Mouse (Mus musculus): ENCODE data around the gene Tsc2. TPM values are rescaled to one million over a fixed set of nuclear protein-coding genes. Genes with fewer than 3 reads are reported as not detected.

Tsc2 gene
- total and polyA plus RNA-seq, 3 experiments, result 9.1 to 69.8 (median 35.2) TPM

DNA sequence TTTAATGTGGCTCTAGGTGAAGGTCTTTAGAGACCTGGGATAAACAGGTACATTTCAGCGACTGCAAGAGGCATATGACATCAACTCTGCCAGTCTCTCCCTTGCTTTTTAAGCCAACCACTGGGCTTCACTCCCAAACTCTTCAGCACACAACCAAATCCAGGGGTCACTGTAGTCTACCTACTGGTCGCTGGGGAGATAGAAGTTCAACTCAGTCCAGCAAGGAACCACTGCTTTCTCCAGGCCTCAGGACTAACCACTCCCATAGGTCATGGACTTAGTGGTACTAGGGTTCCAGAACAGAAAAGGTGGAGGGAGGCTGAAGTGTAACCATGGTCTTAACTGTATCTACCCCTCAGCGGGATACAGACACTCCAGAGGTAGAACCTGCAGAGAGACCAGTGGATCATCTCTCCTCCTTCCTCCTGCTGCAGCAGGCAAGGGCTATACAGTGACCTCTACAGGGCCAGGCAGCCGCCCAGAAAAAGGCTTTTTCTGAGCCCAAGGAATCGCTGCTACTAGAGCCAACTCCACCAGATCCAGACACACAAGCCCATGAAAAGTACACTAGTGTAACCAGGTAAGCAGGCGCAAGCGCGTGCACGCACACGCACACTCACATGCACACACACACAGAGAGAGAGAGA, 16.4 kb upstream of the Tsc2 start:
- H3K4me2 ChIP-seq (ENCODE audit: insufficient read depth, low read depth, poor library complexity, severe bottlenecking), result no peak overlapping the region
- H3K79me2 ChIP-seq (replicated peaks; ENCODE audit: control insufficient read depth, extremely low read depth, insufficient read depth, poor library complexity, severe bottlenecking), result no peaks in the 10 kb centered on the region
- in situ Hi-C loops (cut with MboI; ENCODE audit: low pct_ligation_motif_present, low pct_unique_long_range_greater_than_20kb, low sequenced_read_pairs), result no loop called here
- peaks cover 12 to 34% of the 10 kb centered on the region in 2 experiments for H3K4me1 ChIP-seq (ENCODE audit: control insufficient read depth in 1 of 2, insufficient read depth in 2 of 2)
- DNase-seq (ENCODE audit: extremely low read depth), result no peak
- dilution Hi-C loops (cut with MboI; ENCODE audit: extremely low pct_ligation_motif_present, extremely low pct_unique_long_range_greater_than_20kb, low sequenced_read_pairs), result no loop called here
- H3K36me3 ChIP-seq (replicated peaks in 1 of 2; ENCODE audit: control insufficient read depth in 1 of 2, insufficient read depth in 1 of 2, low read length in 1 of 2), result no peaks in the 10 kb centered on the region
- TF ChIP-seq POLR2A (IDR thresholded peaks at IDR 0.05; ENCODE audit: low read depth, low read length), result no peak
- TF ChIP-seq CTCF (conservative IDR thresholded peaks at IDR 0.05 in 1 of 2, IDR thresholded peaks at IDR 0.05 in 1 of 2; ENCODE audit: low read depth in 2 of 2, low read length in 2 of 2), result peak in 1 of 2 experiments; percentile 21; a peak in 1 of 4 replicates
- TF ChIP-seq MEF2A (IDR thresholded peaks at IDR 0.05; ENCODE audit: borderline replicate concordance, low read depth, low read length), result no peak
- no peak for TF ChIP-seq IRF4 (IDR thresholded peaks at IDR 0.05; ENCODE audit: low read depth, low read length)
- peaks cover 28% of the 10 kb centered on the region for H3K27me3 ChIP-seq (replicated peaks)
- H3K9me3 ChIP-seq (replicated peaks; ENCODE audit: low read length), result no peaks in the 10 kb centered on the region
- H3K27ac ChIP-seq (ENCODE audit: insufficient read depth, low read depth), result no peak overlapping the region
- no peak overlapping the region for H3K4me3 ChIP-seq (replicated peaks in 1 of 3; ENCODE audit: low read depth in 2 of 3, low read length in 2 of 3, poor library complexity in 1 of 3)
- no peak overlapping the region for H3K9ac ChIP-seq (ENCODE audit: insufficient read depth, low read depth)

DNA sequence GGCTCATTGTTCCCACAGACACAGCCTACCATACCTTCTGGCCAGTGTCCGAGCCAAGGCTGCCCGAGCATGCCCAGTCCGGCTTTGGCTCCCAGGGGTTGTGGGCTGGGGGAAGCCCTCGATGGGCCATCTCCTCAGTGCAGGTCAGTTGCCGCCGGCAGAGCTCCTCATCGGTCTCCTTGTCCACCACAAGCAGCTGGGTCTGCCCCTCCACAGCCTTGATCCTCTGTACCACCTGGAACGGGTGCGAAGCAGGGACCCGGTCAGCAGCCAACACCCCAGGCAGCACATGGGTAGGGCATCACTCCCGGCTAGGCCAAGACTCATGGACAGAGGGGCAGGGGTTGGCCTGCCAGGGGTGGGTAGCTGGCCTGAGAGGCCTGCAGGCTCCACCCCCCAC, 15.1 kb upstream of the Tsc2 start:
- Histone ChIP-seq H3K4me3 (replicated peaks in 1 of 3; ENCODE audit: low read depth in 2 of 3, low read length in 2 of 3, poor library complexity in 1 of 3) (no peak overlapping the region), H3K27ac (ENCODE audit: insufficient read depth, low read depth) (no peak overlapping the region), H3K9ac (ENCODE audit: insufficient read depth, low read depth) (no peak overlapping the region), H3K4me2 (ENCODE audit: insufficient read depth, low read depth, poor library complexity, severe bottlenecking) (no peak overlapping the region), H3K79me2 (replicated peaks; ENCODE audit: control insufficient read depth, extremely low read depth, insufficient read depth, poor library complexity, severe bottlenecking) (no peaks in the 10 kb centered on the region), H3K4me1 (ENCODE audit: control insufficient read depth in 1 of 2, insufficient read depth in 2 of 2) (peaks cover 12 to 45% of the 10 kb centered on the region in 2 experiments), H3K9me3 (replicated peaks; ENCODE audit: low read length) (no peaks in the 10 kb centered on the region), H3K36me3 (replicated peaks in 1 of 2; ENCODE audit: control insufficient read depth in 1 of 2, insufficient read depth in 1 of 2, low read length in 1 of 2) (no peaks in the 10 kb centered on the region), H3K27me3 (replicated peaks) (peaks cover 28% of the 10 kb centered on the region)
- TF ChIP-seq UBTF (IDR thresholded peaks at IDR 0.05; ENCODE audit: low read depth, low read length) (no peak), POLR2A (IDR thresholded peaks at IDR 0.05; ENCODE audit: low read depth, low read length) (no peak), ELF1 (IDR thresholded peaks at IDR 0.05; ENCODE audit: low read depth, low read length) (no peak), RCOR1 (conservative IDR thresholded peaks at IDR 0.05; ENCODE audit: low read depth, low read length) (no peak), MEF2A (IDR thresholded peaks at IDR 0.05; ENCODE audit: borderline replicate concordance, low read depth, low read length) (no peak), TCF12 (IDR thresholded peaks at IDR 0.05; ENCODE audit: low read depth, low read length) (no peak), NELFE (IDR thresholded peaks at IDR 0.05; ENCODE audit: low read depth, low read length) (no peak), MAX (IDR thresholded peaks at IDR 0.05; ENCODE audit: low read length) (no peak), GABPA (IDR thresholded peaks at IDR 0.05; ENCODE audit: insufficient replicate concordance, low read depth, low read length) (no peak), RAD21 (IDR thresholded peaks at IDR 0.05; ENCODE audit: low read depth, low read length) (no peak), ZC3H11A (IDR thresholded peaks at IDR 0.05; ENCODE audit: low read depth, low read length) (no peak)
- no peak for DNase-seq (ENCODE audit: extremely low read depth)
- in situ Hi-C loops (cut with MboI; ENCODE audit: low pct_ligation_motif_present, low pct_unique_long_range_greater_than_20kb, low sequenced_read_pairs), result no loop called here
- dilution Hi-C loops (cut with MboI; ENCODE audit: extremely low pct_ligation_motif_present, extremely low pct_unique_long_range_greater_than_20kb, low sequenced_read_pairs), result no loop called here

DNA sequence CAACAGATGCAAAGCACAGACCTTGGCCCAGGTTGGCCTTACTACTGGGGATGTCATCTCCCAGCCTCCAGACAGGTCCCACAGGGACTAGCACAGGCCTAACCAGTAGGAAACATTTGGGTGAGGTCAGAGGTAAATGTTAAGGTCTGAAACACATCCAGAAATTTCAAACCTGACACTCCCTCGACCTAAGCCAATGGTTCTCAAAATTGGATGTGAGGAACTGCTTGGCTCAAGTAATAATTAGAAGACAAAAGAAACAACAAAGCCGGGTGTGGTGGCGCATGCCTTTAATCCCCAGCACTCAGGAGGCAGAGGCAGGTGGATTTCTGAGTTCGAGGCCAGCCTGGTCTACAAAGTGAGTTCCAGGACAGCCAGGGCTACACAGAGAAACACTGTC, 14.0 kb upstream of the Tsc2 start:
- peaks cover 22% of the 10 kb centered on the region for H3K27me3 ChIP-seq (replicated peaks)
- no peaks in the 10 kb centered on the region for H3K9me3 ChIP-seq (replicated peaks; ENCODE audit: low read length)
- H3K4me1 ChIP-seq (ENCODE audit: control insufficient read depth in 1 of 2, insufficient read depth in 2 of 2), result peaks cover 12 to 46% of the 10 kb centered on the region in 2 experiments
- no peak for TF ChIP-seq CTCF (conservative IDR thresholded peaks at IDR 0.05 in 1 of 2, IDR thresholded peaks at IDR 0.05 in 1 of 2; ENCODE audit: low read depth in 2 of 2, low read length in 2 of 2)
- H3K79me2 ChIP-seq (replicated peaks; ENCODE audit: control insufficient read depth, extremely low read depth, insufficient read depth, poor library complexity, severe bottlenecking), result no peaks in the 10 kb centered on the region
- H3K9ac ChIP-seq (ENCODE audit: insufficient read depth, low read depth), result no peak overlapping the region
- in situ Hi-C loops (cut with MboI; ENCODE audit: low pct_ligation_motif_present, low pct_unique_long_range_greater_than_20kb, low sequenced_read_pairs) (no loop called here), dilution Hi-C loops (cut with MboI; ENCODE audit: extremely low pct_ligation_motif_present, extremely low pct_unique_long_range_greater_than_20kb, low sequenced_read_pairs) (no loop called here)
- no peak for DNase-seq (ENCODE audit: extremely low read depth)
- H3K27ac ChIP-seq (ENCODE audit: insufficient read depth, low read depth), result no peak overlapping the region
- H3K4me2 ChIP-seq (ENCODE audit: insufficient read depth, low read depth, poor library complexity, severe bottlenecking), result no peak overlapping the region
- H3K36me3 ChIP-seq (replicated peaks in 1 of 2; ENCODE audit: control insufficient read depth in 1 of 2, insufficient read depth in 1 of 2, low read length in 1 of 2), result no peaks in the 10 kb centered on the region
- no peak overlapping the region for H3K4me3 ChIP-seq (replicated peaks in 1 of 3; ENCODE audit: low read depth in 2 of 3, low read length in 2 of 3, poor library complexity in 1 of 3)
